Mouse (Mus musculus) midbrain, embryonic 10.5 days (tissue): ENCODE results near the gene Ackr2. TPM values are rescaled to one million over a fixed set of nuclear protein-coding genes. Genes with fewer than 3 reads are reported as not detected.

ENCODE experiments used
- DNase-seq: peaks from one replicate; pipeline ENCODE4 v3.0.0-alpha.2; 2017; ENCODE audit warnings: low spot score
- H3K27ac ChIP-seq: fragments of 300-500 bp; sonication (generic); replicated peaks from 2 replicates; pipeline ENCODE4 v1.5.1; 2016; ENCODE audit warnings: mild to moderate bottlenecking
- H3K27me3 ChIP-seq: fragments of 300-500 bp; sonication (generic); 2 replicates; pipeline ENCODE4 v1.6.1; 2016; ENCODE audit warnings: low read depth, mild to moderate bottlenecking; ENCODE audit not compliant: poor library complexity, severe bottlenecking
- H3K36me3 ChIP-seq: fragments of 300-500 bp; sonication (generic); 2 replicates; pipeline ENCODE4 v1.6.1; 2016; ENCODE audit warnings: mild to moderate bottlenecking, moderate library complexity
- H3K4me1 ChIP-seq: fragments of 300-500 bp; sonication (generic); 2 replicates; pipeline ENCODE4 v1.6.1; 2016
- H3K4me3 ChIP-seq: fragments of 300-500 bp; sonication (generic); 2 replicates; pipeline ENCODE4 v1.5.1; 2016; ENCODE audit warnings: mild to moderate bottlenecking, moderate library complexity
- H3K9me3 ChIP-seq: fragments of 300-500 bp; sonication (generic); replicated peaks from 2 replicates; pipeline ENCODE4 v1.6.1; 2016; ENCODE audit warnings: mild to moderate bottlenecking
- WGBS: fragments of 180-500 bp; shearing (Covaris S2); methylation state at CpG from one replicate; pipeline ENCODE4 v1.1.7; 2016; 5-methylcytosine and 5-hydroxymethylcytosine counted together
- polyA plus RNA-seq: library from polyadenylated mRNA; unstranded; fragments of >200 nt; fragmentation: Nextera tagmentation; extraction: Ambion mirVana; gene quantifications from 2 replicates; pipeline ENCODE4 v1.2.1, GENCODE M21; 2016

The Ackr2 gene
- polyA plus RNA-seq, 1 experiment from 2014 or later, result 0.78 TPM

- Histone ChIP-seq H3K4me3 (no peak overlapping the region), H3K36me3 (no peaks in the 10 kb centered on the region), H3K27ac (no peak overlapping the region), H3K9me3 (no peaks in the 10 kb centered on the region), H3K27me3 (no peaks in the 10 kb centered on the region), H3K4me1 (no peaks in the 10 kb centered on the region)
- 90% methylated on average over 7 of the region's 7 CpGs for WGBS
- DNase-seq, result no peak
Measured at GRCm38 (mm10) chr9:121911196-121911595, 13.0 kb downstream of the Ackr2 start.

GRCm38 (mm10) chr9:121912786-121913185, 14.6 kb downstream of the Ackr2 start:
- Histone ChIP-seq H3K27me3 (no peaks in the 10 kb centered on the region), H3K27ac (no peak overlapping the region), H3K4me1 (peaks cover 3% of the 10 kb centered on the region; the same call in 1 of the 2 replicates), H3K9me3 (no peaks in the 10 kb centered on the region), H3K36me3 (no peaks in the 10 kb centered on the region), H3K4me3 (no peak overlapping the region)
- WGBS, result 90% methylated on average over 4 of the region's 4 CpGs
- DNase-seq, result no peak

- Histone ChIP-seq H3K27ac (no peak overlapping the region), H3K9me3 (no peaks in the 10 kb centered on the region), H3K27me3 (no peaks in the 10 kb centered on the region), H3K4me3 (no peak overlapping the region), H3K4me1 (peaks cover 4% of the 10 kb centered on the region; the same call in 1 of the 2 replicates), H3K36me3 (no peaks in the 10 kb centered on the region)
- WGBS, result 91% methylated on average over 8 of the region's 8 CpGs
- no peak for DNase-seq
Measured at GRCm38 (mm10) chr9:121914226-121914757, 16.1 kb downstream of the Ackr2 start.

GRCm38 (mm10) chr9:121915056-121915455, 16.9 kb downstream of the Ackr2 start:
- Histone ChIP-seq H3K27me3 (no peaks in the 10 kb centered on the region), H3K9me3 (no peaks in the 10 kb centered on the region), H3K4me3 (no peak overlapping the region), H3K4me1 (peaks cover 4% of the 10 kb centered on the region; the same call in 1 of the 2 replicates), H3K36me3 (no peaks in the 10 kb centered on the region), H3K27ac (no peak overlapping the region)
- DNase-seq, result no peak
- WGBS, result 92% methylated on average over 10 of the region's 10 CpGs

GRCm38 (mm10) chr9:121916102-121916501, 17.9 kb downstream of the Ackr2 start, which contains the start of gene Cyp8b1:
Gene Cyp8b1 (minus strand): TSS chr9:121916305.
- 88% methylated on average over 8 of the region's 8 CpGs for WGBS
- Histone ChIP-seq H3K4me3 (no peak within 1 kb of the TSS), H3K27me3 (no peaks in the 10 kb centered on the region), H3K36me3 (no peaks in the 10 kb centered on the region), H3K4me1 (peaks cover 4% of the 10 kb centered on the region; the same call in 1 of the 2 replicates), H3K9me3 (no peaks in the 10 kb centered on the region), H3K27ac (0 out of 2 replicates have a peak within 1 kb of the TSS, but pooled peaks have one; percentile 17)
- DNase-seq, result no peak

GRCm38 (mm10) chr9:121919027-121919501, 20.9 kb downstream of the Ackr2 start:
- Histone ChIP-seq H3K36me3 (no peaks in the 10 kb centered on the region), H3K9me3 (0 out of 2 replicates have a peak, but pooled peaks cover 3% of the 10 kb centered on the region), H3K4me1 (peaks cover 4% of the 10 kb centered on the region; the same call in 1 of the 2 replicates), H3K27me3 (no peaks in the 10 kb centered on the region), H3K4me3 (no peak overlapping the region), H3K27ac (no peak overlapping the region)
- WGBS, result 88% methylated on average over 10 of the region's 10 CpGs
- DNase-seq, result no peak

- Histone ChIP-seq H3K9me3 (0 out of 2 replicates have a peak, but pooled peaks cover 3% of the 10 kb centered on the region), H3K36me3 (no peaks in the 10 kb centered on the region), H3K27ac (no peak overlapping the region), H3K27me3 (no peaks in the 10 kb centered on the region), H3K4me3 (no peak overlapping the region), H3K4me1 (no peaks in the 10 kb centered on the region)
- WGBS, result 87% methylated on average over 8 of the region's 8 CpGs
- DNase-seq, result no peak
Measured at GRCm38 (mm10) chr9:121923443-121923842, 25.3 kb downstream of the Ackr2 start.

GRCm38 (mm10) chr9:121923906-121924305, 25.8 kb downstream of the Ackr2 start:
- H3K36me3 ChIP-seq, result no peaks in the 10 kb centered on the region
- H3K27ac ChIP-seq, result no peak overlapping the region
- H3K9me3 ChIP-seq, result 0 out of 2 replicates have a peak, but pooled peaks cover 3% of the 10 kb centered on the region
- no peaks in the 10 kb centered on the region for H3K4me1 ChIP-seq
- no peaks in the 10 kb centered on the region for H3K27me3 ChIP-seq
- 85% methylated on average over 5 of the region's 5 CpGs for WGBS
- no peak overlapping the region for H3K4me3 ChIP-seq
- no peak for DNase-seq

GRCm38 (mm10) chr9:121924901-121925560, 26.9 kb downstream of the Ackr2 start:
- 92% methylated on average over 9 of the region's 9 CpGs for WGBS
- Histone ChIP-seq H3K36me3 (no peaks in the 10 kb centered on the region), H3K27me3 (no peaks in the 10 kb centered on the region), H3K27ac (no peak overlapping the region), H3K9me3 (0 out of 2 replicates have a peak, but pooled peaks cover 3% of the 10 kb centered on the region), H3K4me1 (no peaks in the 10 kb centered on the region), H3K4me3 (no peak overlapping the region)
- DNase-seq, result no peak

- H3K36me3 ChIP-seq, result no peaks in the 10 kb centered on the region
- H3K9me3 ChIP-seq, result 0 out of 2 replicates have a peak, but pooled peaks cover 3% of the 10 kb centered on the region
- no peaks in the 10 kb centered on the region for H3K27me3 ChIP-seq
- no peak overlapping the region for H3K27ac ChIP-seq
- no peak for DNase-seq
- WGBS, result 87% methylated on average over 8 of the region's 8 CpGs
- no peaks in the 10 kb centered on the region for H3K4me1 ChIP-seq
- no peak overlapping the region for H3K4me3 ChIP-seq
Measured at GRCm38 (mm10) chr9:121925959-121926358, 27.8 kb downstream of the Ackr2 start.

GRCm38 (mm10) chr9:121926634-121927405, 28.7 kb downstream of the Ackr2 start:
- Histone ChIP-seq H3K36me3 (no peaks in the 10 kb centered on the region), H3K4me3 (no peak overlapping the region), H3K27ac (no peak overlapping the region), H3K4me1 (no peaks in the 10 kb centered on the region), H3K9me3 (no peaks in the 10 kb centered on the region), H3K27me3 (no peaks in the 10 kb centered on the region)
- 70% methylated on average over 11 of the region's 11 CpGs for WGBS
- DNase-seq, result no peak

GRCm38 (mm10) chr9:121927721-121928120, 29.6 kb downstream of the Ackr2 start:
- DNase-seq, result no peak
- H3K27ac ChIP-seq, result no peak overlapping the region
- no peaks in the 10 kb centered on the region for H3K9me3 ChIP-seq
- H3K36me3 ChIP-seq, result no peaks in the 10 kb centered on the region
- no peaks in the 10 kb centered on the region for H3K4me1 ChIP-seq
- H3K27me3 ChIP-seq, result no peaks in the 10 kb centered on the region
- H3K4me3 ChIP-seq, result no peak overlapping the region
- 85% methylated on average over 7 of the region's 7 CpGs for WGBS
